Mouse (Mus musculus) c-Kit-positive CD71-positive TER-119-positive erythroid progenitor cells, embryonic 14.5 days (primary cell): ENCODE measurements around the gene Nrap.
A peak's percentile ranks its signal among the peaks of the same experiment; 100 is the strongest.
"Not testable (repeated sequence)": the region's sequence is repeated elsewhere in the genome, so short reads cannot be mapped to it uniquely, and the experiment has no call there.

Experiments
- DNase-seq: peaks from one replicate; pipeline ENCODE4 v3.0.0-alpha.2; 2013; ENCODE audit warnings: low spot score

The Nrap gene

DNA sequence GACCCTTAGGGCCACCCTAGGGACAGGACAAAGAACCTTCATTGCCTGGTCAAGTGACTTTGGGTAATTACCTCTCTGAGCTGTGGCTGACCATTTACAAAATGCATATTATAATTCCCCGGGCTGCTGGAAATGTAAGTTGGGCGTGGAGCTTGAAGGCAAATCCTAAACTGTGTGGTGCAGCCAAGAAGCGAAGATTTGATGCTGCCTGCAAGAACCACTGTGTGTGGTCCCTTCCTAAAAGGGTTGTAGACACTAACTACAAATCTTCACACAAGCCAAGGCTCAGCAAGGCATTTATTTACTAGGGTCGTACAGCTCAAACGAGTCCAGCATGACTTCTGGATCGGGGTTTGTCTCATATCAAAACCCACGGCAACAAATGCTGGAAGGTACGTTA is 25.3 kb downstream of the Nrap start:
- DNase-seq, result no peak

DNA sequence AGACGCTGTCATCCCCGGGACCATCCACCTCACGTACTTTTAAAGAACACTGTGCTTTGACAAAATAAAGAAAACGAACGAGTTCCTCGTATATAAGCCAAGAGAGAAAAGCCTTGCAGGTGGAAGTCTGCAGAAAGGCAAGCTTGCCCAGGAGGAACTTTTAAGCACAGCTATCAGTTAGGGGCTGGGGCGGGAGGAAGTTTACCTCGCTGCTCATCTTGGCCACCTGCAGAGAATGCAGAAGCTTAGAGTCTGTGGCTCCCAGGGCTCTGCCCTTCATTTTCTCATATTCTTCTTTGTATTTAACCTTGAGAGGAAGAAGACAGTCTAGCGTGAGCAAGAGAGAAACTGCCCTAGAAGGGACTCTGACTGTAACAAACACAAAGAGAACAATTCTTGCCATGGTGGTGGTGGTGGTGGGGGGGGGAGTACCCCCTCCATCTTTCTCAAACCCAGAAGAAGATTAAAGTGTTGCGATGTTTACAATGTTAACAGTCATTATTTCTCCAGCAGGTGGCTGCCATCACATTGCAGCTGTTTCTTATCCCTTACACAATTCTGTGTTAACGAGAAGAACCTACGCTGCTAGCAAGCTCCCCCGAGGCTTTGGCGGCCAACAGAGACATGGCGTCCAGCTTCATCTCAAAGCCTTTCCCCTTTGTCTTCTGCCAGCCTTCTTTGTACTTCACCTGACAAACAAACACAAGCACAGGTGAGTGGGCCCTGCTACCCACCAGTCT is 25.9 kb downstream of the Nrap start:
- no peak for DNase-seq

DNA sequence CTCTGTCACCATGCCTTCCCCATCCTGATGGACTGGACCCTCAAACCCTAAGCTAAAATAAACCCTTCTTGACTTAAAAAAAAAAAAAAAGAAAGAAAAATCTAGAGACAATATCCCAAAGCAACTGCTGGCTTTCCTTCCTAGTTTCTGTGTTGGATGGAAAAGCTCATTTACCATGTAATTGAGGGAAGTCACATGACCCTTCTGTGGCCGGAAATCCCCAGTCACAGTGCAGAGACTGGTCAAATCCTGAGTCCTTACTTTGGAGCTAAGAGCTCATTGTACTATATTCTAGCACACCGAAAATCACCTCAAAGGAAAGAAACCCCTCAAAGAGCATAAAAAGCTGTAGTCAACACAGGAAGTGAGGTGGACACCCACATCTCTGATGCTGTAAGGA is 30.9 kb downstream of the Nrap start:
- no peak for DNase-seq

DNA sequence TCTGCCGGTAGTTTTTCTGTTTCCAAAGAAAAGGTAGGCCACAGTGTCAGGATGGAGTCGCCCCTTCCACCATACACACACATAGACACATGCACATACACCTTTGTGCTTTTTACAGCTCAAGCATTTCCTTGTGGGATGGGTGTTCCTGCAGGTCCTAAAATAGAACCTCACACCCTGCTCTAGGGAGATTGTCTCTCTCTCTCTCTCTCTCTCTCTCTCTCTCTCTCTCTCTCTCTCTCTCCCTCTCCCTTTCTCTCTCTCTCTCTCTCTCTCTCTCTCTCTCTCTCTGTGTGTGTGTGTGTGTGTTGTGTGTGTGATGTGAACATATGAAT is 32.5 kb downstream of the Nrap start:
- DNase-seq, result not testable (repeated sequence)

DNA sequence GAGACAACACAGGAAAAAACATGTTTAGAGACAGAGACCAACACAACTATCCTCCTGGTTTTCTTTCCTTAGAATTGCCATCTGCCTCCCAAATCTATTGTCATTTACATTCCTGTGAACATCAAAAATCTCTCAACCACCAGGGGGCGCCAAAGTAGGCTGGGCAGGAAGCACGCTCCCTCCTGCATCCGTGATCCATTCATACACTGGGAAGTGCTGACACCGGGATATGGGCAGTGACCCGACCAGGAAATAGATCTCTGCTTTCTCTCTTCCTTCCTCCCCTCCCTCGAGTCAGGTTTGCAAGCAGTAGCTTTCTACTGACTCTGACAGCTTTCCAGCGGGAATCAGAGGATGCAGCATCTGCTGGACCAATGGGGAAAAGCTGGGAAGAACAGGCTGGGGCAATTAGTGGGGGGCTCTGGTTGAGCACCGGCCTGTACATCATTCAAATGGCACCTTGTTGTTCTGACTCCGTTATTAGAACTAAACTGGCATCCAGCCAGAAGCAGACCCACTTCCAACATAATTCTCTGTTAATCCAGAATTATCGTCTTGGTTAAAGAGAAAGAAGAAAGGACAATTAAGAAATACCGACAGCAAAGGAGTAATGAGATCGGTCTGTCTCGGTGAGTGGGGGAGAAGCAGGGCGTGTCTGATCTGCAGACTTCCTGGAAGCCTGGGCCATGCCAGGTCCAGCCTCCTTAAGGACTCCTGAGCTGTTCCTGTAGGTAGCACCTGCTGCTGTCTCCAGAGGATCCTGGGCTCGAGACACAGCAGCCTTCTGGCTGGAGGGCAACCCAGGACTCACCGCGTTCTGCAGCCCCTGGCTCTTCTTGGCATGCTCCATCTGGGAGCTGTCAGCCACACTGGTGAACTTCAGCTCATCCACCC is 33.1 kb downstream of the Nrap start:
- peak; percentile 61 for DNase-seq

DNA sequence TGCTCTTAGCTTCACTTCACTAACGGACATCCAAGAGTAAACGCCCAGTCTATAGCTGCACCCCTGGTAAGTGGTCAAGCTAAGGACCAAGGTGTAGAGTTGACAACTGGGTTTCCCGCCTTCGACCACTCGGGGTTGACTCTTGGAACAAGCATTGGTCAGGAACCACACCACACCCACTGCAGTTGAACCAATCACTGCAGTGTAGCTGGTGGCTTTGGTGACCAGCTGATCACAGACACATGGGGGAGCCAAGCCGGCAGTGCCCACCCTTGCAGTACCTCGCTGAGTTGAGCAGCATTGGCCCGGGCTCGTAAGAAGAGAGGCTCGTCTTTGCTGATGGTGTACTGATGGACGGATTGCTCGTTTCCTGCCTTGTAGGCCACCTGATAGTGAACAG is 34.6 kb downstream of the Nrap start:
- no peak for DNase-seq

DNA sequence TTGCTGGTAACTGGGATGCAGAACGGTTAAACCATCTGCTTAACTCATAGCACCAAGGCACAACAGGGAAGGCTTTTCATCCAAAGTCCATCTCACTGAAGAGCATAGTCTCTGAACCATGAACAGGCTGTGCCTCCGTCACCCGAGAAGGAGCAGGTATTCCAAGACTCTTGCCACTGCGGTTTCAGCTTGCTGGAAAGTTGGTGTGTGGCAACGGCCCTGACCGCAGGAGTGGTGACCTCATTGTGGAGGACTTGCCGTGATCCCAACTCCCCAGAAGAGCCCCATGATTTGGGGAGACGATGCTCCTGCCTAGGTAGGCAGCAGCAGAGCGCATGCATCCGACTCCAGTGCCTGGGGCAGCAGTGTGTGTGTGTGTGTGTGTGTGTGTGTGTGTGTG is 36.1 kb downstream of the Nrap start:
- no peak for DNase-seq

DNA sequence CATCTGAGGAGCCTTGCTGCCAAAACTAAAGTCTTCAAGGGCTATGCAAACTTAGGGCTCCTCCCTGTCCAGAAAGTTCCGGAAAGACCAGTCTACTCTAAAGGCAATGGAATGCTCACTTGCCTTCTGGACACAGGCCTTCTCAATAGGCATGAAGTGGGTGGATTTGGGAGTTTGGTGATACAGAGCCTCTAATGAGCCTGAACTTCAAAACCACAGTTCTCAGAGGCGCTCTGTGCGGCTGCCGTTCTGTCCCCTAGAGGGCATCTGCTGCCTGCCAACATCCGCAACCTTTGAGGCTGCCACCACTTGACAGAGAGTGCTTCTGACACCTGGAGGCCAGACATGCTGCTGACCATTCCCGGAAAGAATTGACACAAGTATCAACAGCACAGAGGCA is 40.5 kb downstream of the Nrap start:
- no peak for DNase-seq

DNA sequence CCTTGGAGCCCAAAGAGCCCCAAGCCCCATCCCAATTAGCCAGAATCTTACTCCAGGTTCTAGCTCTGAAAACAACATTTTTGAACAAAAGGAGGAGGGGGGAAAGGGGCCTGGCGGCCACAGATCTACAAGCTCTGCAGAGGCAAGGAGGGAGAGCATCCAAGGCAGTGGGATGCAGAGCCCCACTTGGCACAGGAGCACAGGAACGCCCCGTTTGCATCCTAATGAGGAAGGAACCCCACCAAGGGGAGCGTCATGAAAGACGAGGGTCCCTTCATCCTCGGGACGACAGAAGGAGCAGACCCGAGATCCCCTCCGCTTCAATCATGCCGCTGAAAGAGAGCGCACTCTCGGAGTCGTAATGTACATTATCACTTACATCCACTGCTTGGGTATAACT is 43.1 kb downstream of the Nrap start:
- no peak for DNase-seq

DNA sequence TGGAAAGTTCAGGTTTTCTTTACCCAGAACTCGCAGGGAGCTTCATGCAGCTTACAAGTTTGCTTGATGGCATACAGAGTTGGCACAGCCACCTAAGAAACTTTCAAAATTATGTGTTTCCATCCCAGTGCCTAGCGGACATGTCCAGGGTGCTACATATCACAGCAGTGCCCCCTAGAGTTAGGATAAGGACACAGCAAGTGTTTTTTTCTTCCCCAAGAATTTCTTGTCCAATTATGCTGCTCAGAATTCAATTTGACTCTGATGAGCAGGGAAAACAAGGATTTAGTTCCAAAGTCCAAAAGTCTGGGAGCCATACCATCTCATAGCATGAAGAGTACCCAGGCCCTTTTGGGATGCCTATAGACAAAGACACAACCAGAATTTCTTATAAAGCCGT is 43.8 kb downstream of the Nrap start:
- peak; percentile 18 for DNase-seq

DNA sequence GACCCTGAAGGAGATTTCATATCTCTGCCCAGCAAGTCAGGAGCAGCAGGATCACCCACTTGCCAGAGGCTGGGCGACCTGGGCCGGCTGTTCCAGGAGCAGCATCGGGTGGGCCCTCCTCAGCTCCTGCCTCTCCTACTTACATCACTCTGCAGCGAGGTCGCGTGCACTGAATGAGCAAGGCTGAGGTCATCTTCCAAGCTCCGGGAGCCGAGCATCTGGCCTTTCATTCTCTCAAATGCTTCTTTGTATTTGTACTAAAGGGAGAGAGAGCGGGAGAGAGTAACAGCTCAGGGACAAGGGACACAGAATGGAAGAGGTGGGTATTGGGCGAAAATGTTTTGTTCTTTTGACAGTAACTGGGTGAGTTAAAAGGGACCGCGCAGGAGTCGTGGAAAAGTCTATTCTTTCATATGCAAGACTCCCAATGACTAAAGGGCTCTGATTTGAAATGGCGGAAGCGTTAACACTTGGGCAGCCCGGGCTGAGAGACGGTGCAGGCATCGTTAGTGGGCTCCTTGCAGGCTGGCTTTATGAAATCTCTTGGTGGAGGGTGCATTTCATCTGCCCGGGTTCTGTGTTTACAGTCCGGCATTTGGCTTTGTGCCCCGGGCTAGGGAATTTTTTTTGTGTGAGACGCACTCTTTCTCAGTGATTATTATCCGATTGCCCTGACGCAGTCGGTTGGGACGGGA is 45.8 kb downstream of the Nrap start:
- DNase-seq, result no peak

DNA sequence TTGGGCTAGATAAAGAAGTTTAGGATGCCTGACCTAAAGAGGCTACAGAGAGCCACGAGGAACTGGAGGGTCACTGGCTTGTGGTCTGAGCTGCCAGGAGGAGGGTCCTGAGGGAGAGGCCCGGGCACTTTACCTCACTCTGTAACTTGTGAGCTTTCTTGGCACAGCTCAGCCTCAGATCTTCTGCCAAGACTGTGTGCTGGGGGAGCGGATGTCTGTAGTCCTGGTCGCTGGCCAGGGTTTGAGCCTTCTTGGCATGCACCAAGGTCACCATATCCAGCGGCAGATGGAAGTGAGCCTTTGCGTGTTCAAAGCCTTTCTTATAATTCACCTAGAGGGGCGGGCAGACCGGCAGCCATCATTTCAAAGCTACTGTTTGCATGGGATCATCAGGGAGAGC is 47.8 kb downstream of the Nrap start:
- DNase-seq, result no peak

DNA sequence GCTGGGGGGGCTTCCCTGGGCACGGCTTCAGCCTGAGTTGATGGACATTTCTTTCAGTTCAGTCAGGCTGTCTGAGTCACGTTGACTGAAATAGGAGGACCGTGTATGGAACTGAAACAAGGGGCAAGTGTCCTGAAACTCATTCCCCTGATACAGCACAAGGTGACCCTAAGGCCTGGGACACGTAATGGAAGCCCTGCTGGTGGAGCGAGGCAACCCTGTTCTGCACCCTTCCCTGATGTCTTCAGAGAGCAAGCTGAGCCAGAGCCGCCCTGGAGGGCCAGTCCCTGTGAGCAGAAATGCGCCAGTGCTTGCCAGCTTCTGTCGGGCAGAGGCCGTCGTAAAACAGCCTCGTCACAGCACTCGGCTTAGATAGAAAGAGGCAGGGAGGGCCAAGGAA is 53.0 kb downstream of the Nrap start:
- no peak for DNase-seq

DNA sequence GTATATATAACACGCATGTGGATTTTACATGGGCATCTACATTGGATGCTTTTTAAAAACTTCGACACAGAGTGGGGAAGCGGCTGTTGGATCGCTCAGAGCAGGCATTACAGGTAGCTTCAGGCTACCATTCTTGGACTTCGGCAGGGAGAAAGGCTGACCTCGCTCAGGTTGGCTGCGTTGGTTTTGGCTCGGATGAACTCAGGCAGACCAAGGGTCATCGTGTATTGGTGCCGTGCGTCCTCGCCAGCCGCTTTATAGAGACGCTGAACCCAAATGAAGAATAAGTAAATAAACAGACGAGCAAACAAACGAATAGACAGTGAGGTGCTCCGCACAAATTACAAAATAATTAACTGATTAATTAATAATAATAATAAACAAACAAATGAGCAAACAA is 53.5 kb downstream of the Nrap start:
- no peak for DNase-seq

DNA sequence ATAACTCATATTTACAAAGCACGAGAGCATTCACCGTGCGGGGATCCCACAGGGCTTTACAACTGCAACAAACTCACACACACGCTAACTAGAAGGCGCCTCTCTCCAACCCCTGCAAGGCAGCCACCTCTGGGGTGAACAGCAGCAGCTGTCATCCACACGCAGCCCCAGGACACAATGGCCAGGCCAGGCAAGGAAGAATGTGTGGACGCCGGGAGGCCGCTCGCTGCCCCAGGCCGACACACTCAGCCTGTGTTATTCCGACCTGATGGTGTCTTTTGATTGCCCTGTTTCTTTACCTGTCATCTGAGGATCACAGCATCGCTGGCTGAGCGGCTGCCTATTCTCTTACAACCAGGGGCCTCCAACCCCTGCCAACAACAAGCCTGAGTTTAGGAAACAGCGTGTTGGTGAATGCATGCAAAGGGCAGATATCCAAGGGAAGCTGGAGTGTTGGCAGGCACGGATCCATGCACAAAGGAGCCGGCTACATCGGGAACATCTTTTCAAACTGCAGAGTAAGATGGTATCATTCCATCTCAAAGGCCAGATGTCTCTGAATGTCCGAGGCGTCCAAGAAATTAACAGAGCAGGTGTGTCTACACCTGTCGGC is 63.5 kb downstream of the Nrap start:
- no peak for DNase-seq

DNA sequence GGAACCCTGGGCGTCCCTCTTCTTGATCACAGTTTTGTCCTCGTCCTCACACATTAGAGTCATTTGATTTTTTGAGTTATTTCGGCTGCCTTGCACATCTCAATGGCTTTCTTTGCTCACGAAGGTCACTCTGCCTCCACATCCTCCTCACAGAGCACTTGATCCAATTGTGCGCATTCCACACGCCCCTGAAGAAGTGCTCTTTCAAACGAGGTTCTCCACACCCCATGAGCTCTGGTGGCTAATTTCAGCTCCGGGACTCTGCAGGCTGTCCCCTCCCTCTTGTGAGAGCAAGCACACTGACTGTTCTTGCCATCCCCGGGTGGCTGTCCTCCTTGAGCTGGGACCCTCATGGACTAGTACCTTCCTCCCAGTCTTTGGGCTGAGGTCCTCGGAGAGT is 64.2 kb downstream of the Nrap start:
- DNase-seq, result no peak

DNA sequence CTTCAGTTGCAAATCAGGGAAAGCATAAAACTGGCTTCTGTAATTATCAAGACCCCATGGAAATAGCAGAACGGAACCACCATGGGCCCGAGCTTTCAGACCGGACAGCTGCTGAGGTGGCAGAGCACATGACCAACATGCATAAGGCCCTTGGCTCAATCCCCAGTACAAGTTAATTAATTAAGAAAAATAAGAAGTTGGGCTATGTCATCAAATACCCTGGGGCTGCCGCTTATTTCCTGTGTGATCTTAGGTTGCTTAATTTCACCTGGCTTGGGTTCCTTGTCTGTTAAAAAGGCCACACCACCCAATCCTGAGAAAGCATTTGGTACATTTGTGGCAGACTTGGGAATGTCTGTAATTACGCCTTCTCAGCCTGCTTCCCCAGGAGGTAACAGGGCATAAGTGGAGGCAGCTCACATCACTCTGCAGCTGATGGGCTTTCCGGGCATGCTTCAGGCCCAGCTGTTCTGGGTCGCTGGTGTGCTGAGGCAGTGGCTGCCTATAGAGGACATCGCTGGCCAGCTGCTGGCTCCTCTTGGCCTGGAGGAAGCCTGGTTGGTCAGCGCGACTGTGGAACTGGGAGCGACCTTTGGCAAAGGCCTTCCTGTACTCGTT is 68.4 kb downstream of the Nrap start:
- DNase-seq, result no peak

DNA sequence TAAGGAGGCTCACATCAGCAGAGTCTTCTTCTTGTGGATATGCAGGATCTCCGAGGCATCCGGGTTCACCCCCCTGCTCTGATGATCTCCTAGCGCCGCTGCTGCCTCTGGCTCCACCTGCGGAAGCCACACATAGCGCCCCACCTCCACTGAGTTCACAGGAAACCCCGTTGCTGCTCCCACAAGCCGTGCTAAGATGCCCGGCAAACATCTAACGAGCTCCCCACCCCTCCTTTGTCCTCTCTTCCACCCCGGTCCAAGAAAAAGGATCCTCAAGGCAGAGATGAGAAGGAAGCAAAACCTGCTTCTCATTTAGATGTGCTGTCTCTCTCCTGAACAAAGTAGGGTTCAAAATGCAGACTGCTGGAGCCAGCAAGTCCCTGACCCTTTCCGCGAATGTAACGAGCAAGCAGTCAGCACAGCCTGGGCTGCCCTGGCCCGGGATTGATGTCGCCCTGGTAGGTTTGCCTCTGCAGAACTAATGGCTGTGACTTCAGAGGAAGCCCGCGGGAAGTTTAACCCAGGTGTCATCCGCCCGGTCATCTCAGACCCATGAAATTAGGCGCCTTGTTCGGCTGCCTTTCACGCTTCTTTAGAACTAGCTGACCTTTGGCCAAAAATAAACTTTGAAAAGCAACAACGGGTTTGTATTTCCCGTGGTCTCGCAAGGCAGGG is 69.5 kb downstream of the Nrap start:
- DNase-seq, result no peak

DNA sequence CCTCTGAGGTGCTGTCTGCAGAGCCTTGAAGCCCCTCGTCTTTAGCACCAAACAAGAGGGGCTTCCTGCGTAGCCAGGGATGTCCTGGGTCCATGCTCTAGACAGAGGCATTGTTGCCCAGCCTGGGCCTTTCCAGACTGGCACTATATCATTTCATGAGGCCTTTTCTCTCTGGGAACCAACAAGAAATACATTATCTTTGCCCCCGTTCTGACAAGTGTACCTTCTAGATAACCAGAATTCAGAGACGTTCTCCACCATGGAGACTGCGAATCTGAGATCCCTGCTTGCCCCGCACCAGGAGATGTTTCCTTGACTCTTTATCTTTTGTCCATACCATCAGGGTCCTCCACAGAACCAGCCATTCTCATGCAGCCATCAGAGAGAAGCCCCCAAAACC is 70.2 kb downstream of the Nrap start:
- peak; percentile 16 for DNase-seq

DNA sequence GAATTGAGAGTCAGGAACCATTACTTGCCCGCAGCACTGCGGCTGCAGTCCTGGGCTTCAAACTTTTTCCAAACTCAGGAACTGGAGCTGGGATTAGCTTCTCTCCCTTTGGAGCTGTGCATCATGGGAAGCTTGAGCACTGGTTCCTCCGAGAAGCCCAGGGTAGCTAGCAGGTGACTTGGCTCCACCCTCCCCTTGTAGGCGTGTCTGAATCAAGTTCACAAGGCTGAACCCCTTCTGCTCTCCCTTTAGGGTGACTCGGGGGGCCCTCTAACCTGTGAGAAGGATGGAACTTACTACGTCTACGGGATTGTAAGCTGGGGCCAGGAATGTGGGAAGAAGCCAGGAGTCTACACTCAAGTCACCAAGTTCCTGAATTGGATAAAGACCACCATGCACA is 70.6 kb downstream of the Nrap start:
- DNase-seq, result peak; percentile 10

DNA sequence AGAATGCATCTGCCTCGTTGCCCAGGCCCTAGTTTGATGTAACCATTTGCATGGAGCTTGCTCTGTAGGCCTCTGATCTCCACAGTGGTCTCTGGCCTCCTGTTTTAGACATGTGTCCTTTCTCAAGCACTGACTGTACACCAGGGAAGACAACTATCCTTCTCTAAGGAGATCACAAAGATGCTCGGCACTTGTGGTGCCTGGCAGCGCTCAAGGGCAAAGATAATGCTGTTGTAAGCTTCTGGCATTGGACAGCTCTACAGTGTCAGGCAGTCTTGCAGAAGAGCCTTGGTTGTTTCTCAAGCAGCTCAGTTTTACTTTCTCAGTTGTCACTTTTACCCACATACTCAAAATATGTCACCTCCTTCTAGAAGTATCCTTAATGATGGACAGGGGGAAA is 73.3 kb downstream of the Nrap start:
- DNase-seq, result no peak

DNA sequence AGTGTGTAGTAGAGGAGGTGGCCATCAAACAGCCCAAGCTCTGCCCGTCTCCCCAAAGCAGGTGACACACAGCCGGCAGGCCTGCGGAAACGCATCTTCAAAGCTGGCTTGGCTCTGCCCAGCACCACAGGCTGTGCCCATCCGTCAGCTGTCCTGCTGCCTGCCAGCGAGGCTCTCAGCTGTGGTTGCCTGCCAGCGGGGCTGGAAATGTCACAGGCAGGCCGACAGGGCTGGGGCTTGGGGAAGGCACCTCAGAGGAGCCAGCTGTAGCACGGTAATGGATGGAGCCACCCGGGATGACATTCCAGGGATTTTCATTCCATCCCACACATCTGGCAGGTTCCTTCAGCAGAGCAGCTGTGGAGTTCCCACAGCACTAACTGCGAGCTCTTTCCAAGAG is 89.0 kb downstream of the Nrap start:
- no peak for DNase-seq
